Mouse (Mus musculus) midbrain, postnatal 0 days (tissue): ENCODE results near the gene Csnk2a2. TPM values are rescaled to one million over a fixed set of nuclear protein-coding genes. Genes with fewer than 3 reads are reported as not detected.

Experiments used
- ATAC-seq: fragments of 200-750 bp; cut with Nextera tagmentation; 2 replicates; pipeline ENCODE4 v1.8.0; 2017; ENCODE audit warnings: moderate number of reproducible peaks, mild to moderate bottlenecking, moderate TSS enrichment, moderate library complexity; ENCODE audit not compliant: low FRiP score
- DNase-seq: peaks from one replicate; pipeline ENCODE4 v3.0.0-alpha.2; 2015; ENCODE audit warnings: low spot score
- H3K27ac ChIP-seq: fragments of 300-500 bp; sonication (generic); 2 replicates; pipeline ENCODE4 v1.5.1; 2014; ENCODE audit warnings: low read depth, mild to moderate bottlenecking, low read length, mixed read lengths
- H3K27me3 ChIP-seq: fragments of 300-500 bp; sonication (generic); 2 replicates; pipeline ENCODE4 v1.6.1; 2014; ENCODE audit warnings: low read length, control low read depth, mixed read lengths; ENCODE audit not compliant: insufficient read depth
- H3K36me3 ChIP-seq: fragments of 300-500 bp; sonication (generic); 2 replicates; pipeline ENCODE4 v1.6.1; 2014; ENCODE audit warnings: low read length, control low read depth, mixed read lengths; ENCODE audit not compliant: insufficient read depth
- H3K4me1 ChIP-seq: fragments of 300-500 bp; sonication (generic); 2 replicates; pipeline ENCODE4 v1.6.1; 2014; ENCODE audit warnings: mild to moderate bottlenecking, control low read depth, antibody characterized with exemption, low read length, mixed read lengths; ENCODE audit not compliant: insufficient read depth
- H3K4me2 ChIP-seq: fragments of 300-500 bp; sonication (generic); 2 replicates; pipeline ENCODE4 v1.6.1; 2014; ENCODE audit warnings: low read depth, mild to moderate bottlenecking, low read length, mixed read lengths; ENCODE audit not compliant: poor library complexity, severe bottlenecking
- H3K4me3 ChIP-seq: fragments of 300-500 bp; sonication (generic); 2 replicates; pipeline ENCODE4 v1.5.1; 2014; ENCODE audit warnings: low read depth, mild to moderate bottlenecking, low read length, moderate library complexity
- H3K9ac ChIP-seq: fragments of 300-500 bp; sonication (generic); replicated peaks from 2 replicates; pipeline ENCODE4 v1.6.1; 2014; ENCODE audit warnings: mild to moderate bottlenecking, low read length, moderate library complexity, mixed read lengths; ENCODE audit not compliant: poor library complexity, severe bottlenecking
- H3K9me3 ChIP-seq: fragments of 300-500 bp; sonication (generic); 2 replicates; pipeline ENCODE4 v1.6.1; 2016; ENCODE audit warnings: low read length, control low read depth
- CTCF ChIP-seq: IDR thresholded peaks from 2 replicates; pipeline ENCODE4 v1.5.1; 2016; ENCODE audit warnings: antibody characterized with exemption, mild to moderate bottlenecking
- WGBS: fragments of 180-500 bp; shearing (Covaris S2); extraction: QIAGEN DNeasy Blood & Tissue Kit; methylation state at CpG from one replicate; pipeline ENCODE4 v1.1.7; 2014; 5-methylcytosine and 5-hydroxymethylcytosine counted together
- polyA plus RNA-seq: library from polyadenylated mRNA; unstranded; fragments of >200 nt; fragmentation: Nextera tagmentation; extraction: Ambion mirVana; gene quantifications from 2 replicates; pipeline ENCODE4 v1.2.1, GENCODE M21; 2015
- total RNA-seq: library from RNA; depleted of rRNA; stranded (reverse); fragments of >200 nt; gene quantifications from 2 replicates; pipeline ENCODE4 v1.2.3, GENCODE M21; 2014

Gene Csnk2a2
- total and polyA plus RNA-seq, 2 experiments from 2014 or later = 8.1 to 19.8 TPM

DNA sequence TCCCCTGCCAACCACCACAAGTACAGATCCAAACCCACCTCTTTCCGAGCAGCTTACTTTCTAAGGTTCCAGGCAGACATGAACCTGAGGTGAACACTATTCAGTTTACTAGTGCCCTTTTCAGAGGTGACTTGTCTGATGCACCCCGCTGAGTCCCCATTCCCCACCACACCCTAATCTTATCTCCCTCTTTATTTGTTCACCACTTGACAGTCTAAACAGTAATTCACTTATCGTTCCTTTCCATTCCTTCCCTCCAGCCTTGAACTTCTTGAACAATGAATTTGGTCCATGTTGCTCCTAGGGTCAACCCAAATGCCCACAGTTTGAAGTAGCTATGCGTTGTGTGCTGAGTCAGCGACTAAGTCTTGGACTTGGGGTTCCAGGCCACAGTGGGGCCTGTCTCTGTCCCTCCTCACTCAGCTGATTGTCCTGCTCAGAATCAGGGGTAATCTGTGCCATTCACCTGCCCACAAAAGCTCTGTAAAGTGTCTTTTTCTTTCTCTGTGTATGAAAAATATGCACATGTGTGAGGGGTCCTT is 49.6 kb downstream of the Csnk2a2 start:
- no peak for ATAC-seq

DNA sequence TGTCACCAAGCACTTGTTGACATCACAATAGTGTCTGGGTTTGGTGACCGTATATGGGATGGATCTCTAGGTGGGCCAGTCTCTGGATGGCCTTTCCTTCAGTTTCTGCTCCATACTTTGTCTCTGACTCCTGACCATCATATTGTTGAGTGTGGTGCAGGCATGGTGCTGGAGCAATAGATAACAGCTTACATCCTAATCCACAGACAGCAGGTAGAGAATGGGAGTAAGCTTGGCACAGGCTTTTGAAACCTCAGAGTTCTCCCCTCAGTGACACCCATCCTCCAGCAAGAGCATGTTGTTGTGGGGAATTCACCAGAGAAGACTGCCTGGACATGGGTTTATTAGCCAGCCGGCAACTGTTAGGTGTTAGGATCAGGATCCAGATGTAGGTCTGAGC is 50.4 kb downstream of the Csnk2a2 start:
- no peak overlapping the region for H3K9ac ChIP-seq
- no peak for DNase-seq
- H3K27me3 ChIP-seq = no peaks in the 10 kb centered on the region
- H3K4me3 ChIP-seq = no peak overlapping the region
- H3K4me2 ChIP-seq = no peak overlapping the region
- H3K36me3 ChIP-seq = no peaks in the 10 kb centered on the region
- TF ChIP-seq CTCF = no peak
- H3K4me1 ChIP-seq = no peaks in the 10 kb centered on the region
- no peaks in the 10 kb centered on the region for H3K9me3 ChIP-seq
- 98% methylated on average over 2 of the region's 2 CpGs for WGBS
- H3K27ac ChIP-seq = no peak overlapping the region
- no peak for ATAC-seq

More for the DNA sequence above, 49.6 kb downstream of the Csnk2a2 start:
- no peaks in the 10 kb centered on the region for H3K27me3 ChIP-seq
- H3K27ac ChIP-seq = no peak overlapping the region
- no peak for TF ChIP-seq CTCF
- WGBS = 85% methylated on average over 5 of the region's 5 CpGs
- no peaks in the 10 kb centered on the region for H3K4me1 ChIP-seq
- no peaks in the 10 kb centered on the region for H3K36me3 ChIP-seq
- H3K4me3 ChIP-seq = no peak overlapping the region
- H3K9ac ChIP-seq = no peak overlapping the region
- no peaks in the 10 kb centered on the region for H3K9me3 ChIP-seq
- no peak overlapping the region for H3K4me2 ChIP-seq
- no peak for DNase-seq

DNA sequence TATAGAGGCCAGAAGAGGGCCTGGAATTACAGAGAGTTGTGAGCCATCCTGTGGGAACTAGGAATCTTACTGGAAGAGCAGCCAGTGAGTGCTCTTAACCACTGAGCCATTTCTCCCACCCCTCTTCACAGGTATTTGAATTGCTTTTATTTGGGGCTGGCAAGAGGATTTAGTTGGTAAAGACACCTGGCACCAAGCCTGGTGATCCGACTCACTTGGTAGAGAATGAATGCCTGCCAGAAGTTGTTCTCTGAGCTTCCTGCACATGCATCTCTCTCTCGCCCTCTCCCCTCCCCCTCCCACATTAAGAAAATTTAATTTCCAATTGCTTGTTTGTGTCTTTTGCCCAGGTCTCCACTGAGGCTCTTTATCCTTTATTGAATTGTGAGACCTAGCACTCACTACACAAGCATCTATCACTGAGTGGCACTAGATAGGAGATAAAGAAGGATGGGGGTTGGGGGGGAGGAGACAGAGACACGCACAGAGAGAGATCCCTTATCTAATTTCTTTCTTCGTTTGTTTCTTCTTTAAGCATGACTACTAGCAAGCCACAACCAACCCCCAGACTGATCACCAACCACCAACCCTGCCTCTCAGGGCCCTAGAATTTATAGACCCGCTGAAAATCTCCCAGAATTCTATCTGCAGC is 52.4 kb downstream of the Csnk2a2 start:
- no peak for TF ChIP-seq CTCF
- Histone ChIP-seq H3K27ac (no peak overlapping the region), H3K4me3 (no peak overlapping the region), H3K4me1 (peaks cover 7% of the 10 kb centered on the region; the same call in 1 of the 2 replicates), H3K4me2 (no peak overlapping the region), H3K9me3 (no peaks in the 10 kb centered on the region), H3K9ac (no peak overlapping the region), H3K27me3 (no peaks in the 10 kb centered on the region), H3K36me3 (no peaks in the 10 kb centered on the region)
- DNase-seq (no peak), ATAC-seq (no peak)
- WGBS = 55% methylated on average over 5 of the region's 5 CpGs

DNA sequence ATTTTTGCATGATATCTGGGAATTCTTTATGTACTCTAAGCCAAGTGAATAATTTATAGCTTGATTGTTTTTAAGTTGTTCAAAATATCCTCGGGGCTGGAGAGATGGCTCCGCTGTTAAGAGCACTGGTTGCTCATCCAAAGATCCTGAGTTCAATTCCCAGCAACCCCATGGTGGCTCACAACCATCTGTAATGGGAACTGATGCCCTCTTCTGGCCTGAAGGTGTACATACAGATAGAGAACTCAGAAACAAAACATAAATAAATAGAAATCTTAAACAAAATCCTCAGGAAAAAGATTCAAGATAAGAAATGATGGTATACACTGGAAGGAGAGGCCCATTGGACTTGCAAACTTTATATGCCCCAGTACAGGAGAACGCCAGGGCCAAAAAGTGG is 53.9 kb downstream of the Csnk2a2 start:
- ATAC-seq (no peak), DNase-seq (no peak)
- Histone ChIP-seq H3K9me3 (no peaks in the 10 kb centered on the region), H3K4me2 (no peak overlapping the region), H3K27ac (no peak overlapping the region), H3K4me1 (peaks cover 12% of the 10 kb centered on the region; the same call in 1 of the 2 replicates), H3K27me3 (no peaks in the 10 kb centered on the region), H3K9ac (no peak overlapping the region), H3K36me3 (no peaks in the 10 kb centered on the region), H3K4me3 (no peak overlapping the region)
- WGBS = 92% methylated on average over 3 of the region's 3 CpGs
- TF ChIP-seq CTCF = peak; percentile 43

DNA sequence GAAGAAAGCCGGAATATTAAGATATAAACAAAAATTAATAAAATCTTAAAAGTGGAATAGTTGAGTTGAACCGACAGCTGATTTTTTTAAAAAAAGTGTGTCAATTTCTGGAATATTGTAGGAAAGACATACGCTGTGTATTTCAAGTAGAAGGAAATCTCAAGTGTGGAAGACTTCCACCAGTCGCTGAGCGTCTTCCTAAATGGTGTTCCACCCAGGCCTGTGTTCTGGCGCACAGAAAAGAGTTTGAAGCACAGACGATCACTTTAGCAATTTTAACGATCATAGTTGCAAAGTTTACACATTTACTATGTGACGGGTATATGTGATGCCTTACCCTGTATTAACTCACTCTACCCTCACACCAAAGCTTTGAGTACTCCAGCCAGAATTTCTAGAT is 54.4 kb downstream of the Csnk2a2 start:
- Histone ChIP-seq H3K27ac (no peak overlapping the region), H3K9ac (no peak overlapping the region), H3K4me3 (peak overlapping the region; percentile 72; the same call in 1 of the 2 replicates), H3K4me1 (peaks cover 12% of the 10 kb centered on the region; the same call in 1 of the 2 replicates), H3K9me3 (no peaks in the 10 kb centered on the region), H3K27me3 (no peaks in the 10 kb centered on the region), H3K36me3 (no peaks in the 10 kb centered on the region), H3K4me2 (peak overlapping the region; percentile 35)
- no peak for TF ChIP-seq CTCF
- ATAC-seq = no peak
- no peak for DNase-seq
- WGBS = 91% methylated on average over 9 of the region's 9 CpGs

DNA sequence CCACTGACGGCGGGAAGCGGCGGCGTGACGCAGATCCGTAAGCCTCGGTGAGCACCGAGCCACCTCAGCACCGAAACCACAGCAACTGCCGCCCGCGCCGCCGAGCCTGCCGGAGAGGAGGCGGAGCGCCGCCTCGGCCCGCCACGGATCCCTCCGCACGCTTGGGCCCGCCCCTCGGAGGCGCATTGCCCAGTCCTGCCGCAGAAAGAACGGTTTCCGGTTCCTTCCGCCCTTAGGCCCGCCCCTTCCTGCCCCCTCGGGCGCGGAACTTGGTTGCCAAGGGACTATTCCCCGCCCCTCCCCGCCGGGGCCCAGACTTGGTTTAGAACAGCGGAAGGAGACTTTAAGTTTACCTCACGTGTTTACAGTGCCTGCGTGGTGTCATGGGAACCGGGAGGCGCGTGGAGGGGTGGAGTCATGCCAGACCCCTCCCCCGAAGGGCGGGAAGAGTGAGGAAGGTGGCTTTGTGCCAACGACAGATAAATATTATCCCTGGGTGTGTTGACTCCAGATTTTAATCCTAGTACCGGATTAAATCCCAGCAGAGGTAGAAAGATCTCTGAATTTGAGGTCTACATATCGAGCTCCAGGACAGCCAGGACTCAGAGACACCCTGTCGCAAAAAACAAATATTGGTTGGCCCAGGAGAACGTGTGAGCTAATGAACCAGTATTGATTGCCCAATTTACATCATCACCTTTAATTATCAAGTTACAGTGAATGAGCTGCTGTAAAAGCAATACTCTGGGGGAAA is 55.0 kb downstream of the Csnk2a2 start, which contains the start of gene Cfap20:
Gene Cfap20, minus strand, starts transcription at position 184 of the 754 bp plus-strand sequence.
- peak within 1 kb of the TSS; percentile 80 for H3K4me2 ChIP-seq
- WGBS = under 1% methylated on average over 34 of the region's 51 CpGs
- H3K27ac ChIP-seq = peak within 1 kb of the TSS; percentile 90
- H3K27me3 ChIP-seq = no peaks in the 10 kb centered on the region
- peak within 1 kb of the TSS; percentile 72 for H3K4me3 ChIP-seq
- peak; percentile 99 for DNase-seq
- TF ChIP-seq CTCF = no peak
- peak; percentile 96 for ATAC-seq
- peaks cover 16% of the 10 kb centered on the region for H3K4me1 ChIP-seq
- no peaks in the 10 kb centered on the region for H3K36me3 ChIP-seq
- H3K9me3 ChIP-seq = no peaks in the 10 kb centered on the region
- H3K9ac ChIP-seq = peak within 1 kb of the TSS; percentile 80
